Mouse (Mus musculus) hindbrain, embryonic 11.5 days (tissue): Measurements from ENCODE around the gene Gm3233. TPM values are rescaled to one million over a fixed set of nuclear protein-coding genes. Genes with fewer than 3 reads are reported as not detected.
"Not testable (repeated sequence)": the region's sequence is repeated elsewhere in the genome, so short reads cannot be mapped to it uniquely, and the experiment has no call there.

Source experiments
- ATAC-seq: fragments of 200-750 bp; cut with Nextera tagmentation; 2 replicates; pipeline ENCODE4 v1.8.0; 2017; ENCODE audit warnings: mild to moderate bottlenecking, moderate TSS enrichment, moderate library complexity; ENCODE audit not compliant: low FRiP score
- DNase-seq: peaks from one replicate; pipeline ENCODE4 v3.0.0-alpha.2; 2015; ENCODE audit warnings: low spot score
- H3K27ac ChIP-seq: fragments of 300-500 bp; sonication (generic); 2 replicates; pipeline ENCODE4 v1.5.1; 2014; ENCODE audit warnings: mild to moderate bottlenecking, low read depth, low read length
- H3K27me3 ChIP-seq: fragments of 300-500 bp; sonication (generic); 2 replicates; pipeline ENCODE4 v1.6.1; 2014; ENCODE audit warnings: mild to moderate bottlenecking, low read length, moderate library complexity, mixed read lengths; ENCODE audit not compliant: control insufficient read depth, insufficient read depth
- H3K36me3 ChIP-seq: fragments of 300-500 bp; sonication (generic); 2 replicates; pipeline ENCODE4 v1.6.1; 2014; ENCODE audit warnings: mild to moderate bottlenecking, low read length, moderate library complexity, mixed read lengths; ENCODE audit not compliant: control insufficient read depth, insufficient read depth
- H3K4me1 ChIP-seq: fragments of 300-500 bp; sonication (generic); replicated peaks from 2 replicates; pipeline ENCODE4 v1.6.1; 2014; ENCODE audit warnings: low read length, mixed read lengths; ENCODE audit not compliant: control insufficient read depth, insufficient read depth
- H3K4me2 ChIP-seq: fragments of 300-500 bp; sonication (generic); replicated peaks from 2 replicates; pipeline ENCODE4 v1.6.1; 2014; ENCODE audit warnings: mild to moderate bottlenecking, low read depth, low read length
- H3K4me3 ChIP-seq: fragments of 300-500 bp; sonication (generic); 2 replicates; pipeline ENCODE4 v1.5.1; 2014; ENCODE audit warnings: low read depth, low read length
- H3K9ac ChIP-seq: fragments of 300-500 bp; sonication (generic); 2 replicates; pipeline ENCODE4 v1.6.1; 2014; ENCODE audit warnings: low read depth, low read length
- H3K9me3 ChIP-seq: fragments of 300-500 bp; sonication (generic); 2 replicates; pipeline ENCODE4 v1.6.1; 2016; ENCODE audit warnings: low read length; ENCODE audit not compliant: control insufficient read depth
- WGBS: fragments of 180-500 bp; shearing (Covaris S2); extraction: QIAGEN DNeasy Blood & Tissue Kit; methylation state at CpG from one replicate; pipeline ENCODE4 v1.1.7; 2014; 5-methylcytosine and 5-hydroxymethylcytosine counted together
- polyA plus RNA-seq: library from polyadenylated mRNA; unstranded; fragments of >200 nt; fragmentation: Nextera tagmentation; extraction: Ambion mirVana; gene quantifications from 2 replicates; pipeline ENCODE4 v1.2.1, GENCODE M21; 2014

The Gm3233 gene
- polyA plus RNA-seq, 1 experiment from 2014 or later, result not detected

GRCm38 (mm10) chr10:77715507-77715906 is 44.0 kb downstream of the Gm3233 start, which contains the start of gene Gm10142:
Gene Gm10142 (plus strand): TSS chr10:77715807.
- H3K9me3 ChIP-seq, result no peaks in the 10 kb centered on the region
- ATAC-seq, result no peak
- H3K4me2 ChIP-seq, result no peak within 1 kb of the TSS
- no peaks in the 10 kb centered on the region for H3K36me3 ChIP-seq
- H3K9ac ChIP-seq, result no peak within 1 kb of the TSS
- 88% methylated on average over 1 of the region's 1 CpGs for WGBS
- H3K27ac ChIP-seq, result no peak within 1 kb of the TSS
- H3K4me3 ChIP-seq, result no peak within 1 kb of the TSS
- no peaks in the 10 kb centered on the region for H3K27me3 ChIP-seq
- H3K4me1 ChIP-seq, result no peaks in the 10 kb centered on the region
- no peak for DNase-seq

GRCm38 (mm10) chr10:77713734-77714133 is 45.7 kb downstream of the Gm3233 start:
- DNase-seq (no peak), ATAC-seq (no peak)
- 69% methylated on average over 4 of the region's 4 CpGs for WGBS
- H3K27me3 ChIP-seq, result no peaks in the 10 kb centered on the region
- no peak overlapping the region for H3K27ac ChIP-seq
- H3K4me3 ChIP-seq, result no peak overlapping the region
- no peaks in the 10 kb centered on the region for H3K9me3 ChIP-seq
- H3K4me1 ChIP-seq, result no peaks in the 10 kb centered on the region
- H3K4me2 ChIP-seq, result no peak overlapping the region
- no peak overlapping the region for H3K9ac ChIP-seq
- no peaks in the 10 kb centered on the region for H3K36me3 ChIP-seq

- not testable (repeated sequence) for H3K27me3 ChIP-seq, H3K36me3 ChIP-seq, H3K4me1 ChIP-seq, H3K4me2 ChIP-seq, H3K9me3 ChIP-seq, H3K27ac ChIP-seq, H3K9ac ChIP-seq, H3K4me3 ChIP-seq, ATAC-seq, DNase-seq
Observed at GRCm38 (mm10) chr10:77711157-77711556, 48.3 kb downstream of the Gm3233 start, which contains the start of gene Gm10024. Gene Gm10024 (plus strand): TSS chr10:77711457.

GRCm38 (mm10) chr10:77709831-77710230 is 49.7 kb downstream of the Gm3233 start:
- Histone ChIP-seq H3K4me2 (no peak overlapping the region), H3K27me3 (no peaks in the 10 kb centered on the region), H3K9me3 (no peaks in the 10 kb centered on the region), H3K9ac (no peak overlapping the region), H3K4me1 (no peaks in the 10 kb centered on the region), H3K27ac (no peak overlapping the region), H3K36me3 (no peaks in the 10 kb centered on the region), H3K4me3 (no peak overlapping the region)
- ATAC-seq (no peak), DNase-seq (no peak)
- WGBS, result 83% methylated on average over 3 of the region's 3 CpGs

Other genes starting within 250 kb of the Gm3233 start
- gene Fam207a, start 243.9 kb downstream of the Gm3233 start, polyA plus RNA-seq, result 34.6 and 41.8 TPM in 2 replicates
- gene Itgb2, start 229.4 kb downstream of the Gm3233 start, polyA plus RNA-seq, result 1.2 and 1.8 TPM in 2 replicates
- 73.1 and 79.3 TPM in 2 replicates for gene Pttg1ip, start 178.0 kb downstream of the Gm3233 start, polyA plus RNA-seq
- 287 and 321 TPM in 2 replicates for gene Sumo3, start 153.6 kb downstream of the Gm3233 start, polyA plus RNA-seq
- gene Gm49325, start 153.5 kb downstream of the Gm3233 start, polyA plus RNA-seq, result 2.2 TPM in 1 of 2 replicates, not detected in the other
- 40.5 and 50.0 TPM in 2 replicates for gene Ube2g2, start 137.4 kb downstream of the Gm3233 start, polyA plus RNA-seq
- gene Tspear, start 73.1 kb downstream of the Gm3233 start, polyA plus RNA-seq, result 0.56 and 0.64 TPM in 2 replicates
- gene Gm19402, start 68.9 kb downstream of the Gm3233 start, polyA plus RNA-seq, result not detected in 2 replicates
- gene Gm9508, start 62.4 kb downstream of the Gm3233 start, polyA plus RNA-seq, result not detected in 2 replicates
- not detected in 2 replicates for gene Gm10272, start 53.1 kb downstream of the Gm3233 start, polyA plus RNA-seq
- gene Gm10024, start 48.2 kb downstream of the Gm3233 start, polyA plus RNA-seq, result not detected in 2 replicates
- gene Gm10142, start 43.9 kb downstream of the Gm3233 start, polyA plus RNA-seq, result not detected in 2 replicates
- gene Krtap12-1, start 39.1 kb downstream of the Gm3233 start, polyA plus RNA-seq, result not detected in 2 replicates
- gene Gm10100, start 33.2 kb downstream of the Gm3233 start, polyA plus RNA-seq, result not detected in 2 replicates
- gene Gm18596, start 17.0 kb downstream of the Gm3233 start, polyA plus RNA-seq, result not detected in 2 replicates
- not detected in 2 replicates for gene Gm9736, start 8.3 kb downstream of the Gm3233 start, polyA plus RNA-seq
- not detected in 2 replicates for gene Gm3238, start 11.6 kb upstream of the Gm3233 start, polyA plus RNA-seq
- gene Gm7138, start 17.3 kb upstream of the Gm3233 start, polyA plus RNA-seq, result not detected in 2 replicates
- not detected in 2 replicates for gene Gm3250, start 22.9 kb upstream of the Gm3233 start, polyA plus RNA-seq
- not detected in 2 replicates for gene Gm7137, start 28.5 kb upstream of the Gm3233 start, polyA plus RNA-seq
- gene Gm9639, start 35.4 kb upstream of the Gm3233 start, polyA plus RNA-seq, result not detected in 2 replicates
- gene Gm19668, start 39.5 kb upstream of the Gm3233 start, polyA plus RNA-seq, result not detected in 2 replicates
- not detected in 2 replicates for gene Gm9507, start 52.2 kb upstream of the Gm3233 start, polyA plus RNA-seq
- not detected in 2 replicates for gene Gm2696, start 55.0 kb upstream of the Gm3233 start, polyA plus RNA-seq
- not detected in 2 replicates for gene Krtap10-4, start 67.4 kb upstream of the Gm3233 start, polyA plus RNA-seq
- not detected in 2 replicates for gene Krtap10-10, start 76.3 kb upstream of the Gm3233 start, polyA plus RNA-seq
- not detected in 2 replicates for gene Gm36176, start 87.1 kb upstream of the Gm3233 start, polyA plus RNA-seq
- gene Gm10318, start 93.2 kb upstream of the Gm3233 start, polyA plus RNA-seq, result not detected in 2 replicates
- gene Gm3285, start 102.3 kb upstream of the Gm3233 start, polyA plus RNA-seq, result not detected in 2 replicates
- gene Lrrc3, start 142.9 kb upstream of the Gm3233 start, polyA plus RNA-seq, result 3.1 and 3.6 TPM in 2 replicates
- 0.56 and 1.4 TPM in 2 replicates for gene Trpm2, start 210.9 kb upstream of the Gm3233 start, polyA plus RNA-seq
- 33.2 and 37.1 TPM in 2 replicates for gene 1810043G02Rik, start 218.8 kb upstream of the Gm3233 start, polyA plus RNA-seq